Mouse (Mus musculus) embryonic facial prominence, embryonic 15.5 days (tissue): ENCODE data around the gene Rbbp4. TPM values are rescaled to one million over a fixed set of nuclear protein-coding genes. Genes with fewer than 3 reads are reported as not detected.

Experiments
- microRNA-seq: library from miRNA; unstranded; fragments of <30 nt; microRNA quantifications from one replicate; pipeline ENCODE4, GENCODE M21; 2016; ENCODE audit warnings: borderline number of aligned reads
- polyA plus RNA-seq: library from polyadenylated mRNA; unstranded; fragments of >200 nt; fragmentation: Nextera tagmentation; extraction: Ambion mirVana; gene quantifications from 2 replicates; pipeline ENCODE4 v1.2.1, GENCODE M21; 2015

Gene Rbbp4
- polyA plus RNA-seq, 1 experiment from 2014 or later = 325 TPM

Small RNA genes lying within 50 kb of the gene (microRNA-seq; reads per million reads assigned to microRNA genes)
- not detected for gene Gm22994

Other genes starting within 250 kb of the Rbbp4 start
- gene Tmem54, start 229.8 kb downstream of the Rbbp4 start, polyA plus RNA-seq = 26.6 and 26.9 TPM in 2 replicates
- gene Hpca, start 213.3 kb downstream of the Rbbp4 start, polyA plus RNA-seq = 1.8 and 2.2 TPM in 2 replicates
- gene Fndc5, start 198.4 kb downstream of the Rbbp4 start, polyA plus RNA-seq = 19.7 and 26.3 TPM in 2 replicates
- 17.8 and 18.5 TPM in 2 replicates for gene S100pbp, start 145.6 kb downstream of the Rbbp4 start, polyA plus RNA-seq
- 75.5 and 83.2 TPM in 2 replicates for gene Yars, start 145.6 kb downstream of the Rbbp4 start, polyA plus RNA-seq
- gene C77080, start 74.0 kb downstream of the Rbbp4 start, polyA plus RNA-seq = 8.9 and 10.0 TPM in 2 replicates
- 4.9 and 6.9 TPM in 2 replicates for gene Sync, start 47.8 kb downstream of the Rbbp4 start, polyA plus RNA-seq
- gene Zbtb8os, start 325 bp upstream of the Rbbp4 start, polyA plus RNA-seq = 36.6 and 41.2 TPM in 2 replicates
- gene Zbtb8a, start 42.7 kb upstream of the Rbbp4 start, polyA plus RNA-seq = 12.8 and 14.1 TPM in 2 replicates
- 1.2 and 1.3 TPM in 2 replicates for gene Zbtb8b, start 105.5 kb upstream of the Rbbp4 start, polyA plus RNA-seq
- gene Bsdc1, start 126.2 kb upstream of the Rbbp4 start, polyA plus RNA-seq = 31.2 and 32.4 TPM in 2 replicates
- not detected in 2 replicates for gene Tssk3, start 155.7 kb upstream of the Rbbp4 start, polyA plus RNA-seq
- not detected in 2 replicates for gene Fam229a, start 155.8 kb upstream of the Rbbp4 start, polyA plus RNA-seq
- 610 and 641 TPM in 2 replicates for gene Marcksl1, start 178.2 kb upstream of the Rbbp4 start, polyA plus RNA-seq
- gene Hdac1, start 207.3 kb upstream of the Rbbp4 start, polyA plus RNA-seq = 200 and 207 TPM in 2 replicates
- 5.5 and 6.8 TPM in 2 replicates for gene Lck, start 238.3 kb upstream of the Rbbp4 start, polyA plus RNA-seq
- gene Fam167b, start 243.2 kb upstream of the Rbbp4 start, polyA plus RNA-seq = 6.7 and 7.5 TPM in 2 replicates